Mouse (Mus musculus): ENCODE results near the gene Tmem145. TPM values are rescaled to one million over a fixed set of nuclear protein-coding genes. Genes with fewer than 3 reads are reported as not detected.

The Tmem145 gene
- polyA plus RNA-seq, 1 experiment, result 167 TPM

GRCm38 (mm10) chr7:25339329-25339728 lies 33.4 kb downstream of the Tmem145 start:
- no peak for DNase-seq (ENCODE audit: low read depth)
- no peak for TF ChIP-seq CTCF (IDR thresholded peaks at IDR 0.05; ENCODE audit: borderline replicate concordance, extremely low read depth, insufficient read depth, insufficient read length)
- TF ChIP-seq POLR2A (IDR thresholded peaks at IDR 0.05; ENCODE audit: borderline replicate concordance, extremely low read depth, insufficient read depth, insufficient read length, poor library complexity, severe bottlenecking), result no peak

DNA sequence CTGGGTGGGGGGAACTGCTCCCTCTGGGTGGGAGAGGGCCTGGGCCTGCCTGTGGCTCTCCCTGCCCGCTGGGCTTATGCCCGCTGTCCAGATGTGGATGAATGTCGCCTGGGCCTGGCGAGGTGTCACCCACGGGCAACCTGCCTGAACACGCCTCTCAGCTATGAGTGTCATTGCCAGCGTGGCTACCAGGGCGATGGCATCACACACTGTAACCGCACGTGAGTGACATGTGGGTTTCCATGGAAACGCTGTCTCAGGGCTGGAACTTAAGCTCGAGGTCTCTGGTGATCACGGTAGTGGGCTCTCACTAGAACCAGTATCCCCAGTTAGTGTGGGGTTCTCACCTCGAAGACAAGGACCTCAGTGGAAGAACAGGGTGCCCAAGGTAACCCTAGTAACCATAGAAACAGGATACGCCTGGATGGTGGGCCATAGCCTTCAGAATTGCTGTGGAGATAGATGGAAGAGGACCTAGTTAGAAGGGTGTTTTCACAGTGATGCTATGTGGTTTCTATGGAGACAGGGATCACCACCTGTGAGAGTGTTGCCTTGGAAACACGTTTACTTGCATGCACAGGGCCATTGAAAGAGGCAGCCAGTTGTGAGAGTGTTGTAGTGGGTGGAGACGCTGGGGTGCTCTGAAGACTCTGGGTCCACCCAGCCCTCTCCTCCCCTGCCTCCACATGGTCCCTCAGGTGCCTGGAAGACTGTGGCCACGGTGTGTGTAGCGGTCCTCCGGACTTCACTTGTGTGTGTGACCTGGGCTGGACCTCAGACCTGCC lies 35.3 kb downstream of the Tmem145 start:
- TF ChIP-seq POLR2A (IDR thresholded peaks at IDR 0.05; ENCODE audit: borderline replicate concordance, extremely low read depth, insufficient read depth, insufficient read length, poor library complexity, severe bottlenecking), result no peak
- DNase-seq (ENCODE audit: low read depth), result peak; percentile 67

GRCm38 (mm10) chr7:25348861-25349260 lies 43.0 kb downstream of the Tmem145 start:
- DNase-seq (ENCODE audit: low read depth), result no peak
- TF ChIP-seq CTCF (IDR thresholded peaks at IDR 0.05; ENCODE audit: borderline replicate concordance, extremely low read depth, insufficient read depth, insufficient read length), result no peak
- no peak for TF ChIP-seq POLR2A (IDR thresholded peaks at IDR 0.05; ENCODE audit: borderline replicate concordance, extremely low read depth, insufficient read depth, insufficient read length, poor library complexity, severe bottlenecking)

- TF ChIP-seq POLR2A (IDR thresholded peaks at IDR 0.05; ENCODE audit: borderline replicate concordance, extremely low read depth, insufficient read depth, insufficient read length, poor library complexity, severe bottlenecking), result no peak
- no peak for TF ChIP-seq CTCF (IDR thresholded peaks at IDR 0.05; ENCODE audit: borderline replicate concordance, extremely low read depth, insufficient read depth, insufficient read length)
- DNase-seq (ENCODE audit: low read depth), result peak; percentile 63
Observed at GRCm38 (mm10) chr7:25358721-25359206, 52.9 kb downstream of the Tmem145 start.

DNA sequence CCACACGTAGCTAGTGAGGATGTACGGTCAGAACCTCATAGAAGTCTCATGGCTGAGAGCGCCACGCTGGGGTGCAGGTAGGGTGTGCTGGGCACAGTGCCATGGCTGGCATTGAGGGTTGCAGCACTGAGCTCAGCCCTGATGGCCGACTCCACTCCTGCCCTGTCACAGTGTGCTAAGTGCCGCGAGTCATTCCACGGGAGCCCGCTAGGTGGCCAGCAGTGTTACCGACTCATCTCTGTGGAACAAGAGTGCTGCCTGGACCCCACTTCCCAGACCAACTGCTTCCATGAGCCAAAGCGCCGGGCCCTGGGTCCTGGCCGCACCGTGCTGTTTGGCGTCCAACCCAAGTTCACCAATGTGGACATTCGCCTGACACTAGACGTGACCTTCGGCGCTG lies 57.2 kb downstream of the Tmem145 start:
- DNase-seq (ENCODE audit: low read depth), result no peak
- peak; percentile 43; the same call in 1 of the 2 replicates for TF ChIP-seq CTCF (IDR thresholded peaks at IDR 0.05; ENCODE audit: borderline replicate concordance, extremely low read depth, insufficient read depth, insufficient read length)
- no peak for TF ChIP-seq POLR2A (IDR thresholded peaks at IDR 0.05; ENCODE audit: borderline replicate concordance, extremely low read depth, insufficient read depth, insufficient read length, poor library complexity, severe bottlenecking)

DNA sequence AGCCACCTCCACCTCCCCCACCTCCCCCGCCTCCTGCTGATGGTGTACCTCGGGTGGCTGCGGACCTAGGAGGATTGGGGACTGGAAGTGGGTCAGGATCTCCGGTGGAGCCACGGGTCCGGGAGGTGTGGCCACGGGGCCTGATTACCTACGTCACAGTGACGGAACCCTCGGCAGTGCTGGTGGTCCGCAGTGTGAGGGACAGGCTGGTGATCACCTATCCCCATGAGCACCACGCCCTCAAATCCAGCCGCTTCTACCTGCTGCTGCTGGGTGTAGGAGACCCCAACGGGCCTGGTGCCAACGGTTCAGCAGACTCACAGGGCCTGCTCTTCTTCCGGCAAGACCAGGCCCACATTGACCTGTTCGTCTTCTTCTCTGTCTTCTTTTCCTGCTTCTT lies 57.7 kb downstream of the Tmem145 start:
- TF ChIP-seq POLR2A (IDR thresholded peaks at IDR 0.05; ENCODE audit: borderline replicate concordance, extremely low read depth, insufficient read depth, insufficient read length, poor library complexity, severe bottlenecking), result no peak
- TF ChIP-seq CTCF (IDR thresholded peaks at IDR 0.05; ENCODE audit: borderline replicate concordance, extremely low read depth, insufficient read depth, insufficient read length), result no peak
- no peak for DNase-seq (ENCODE audit: low read depth)

Other genes starting within 250 kb of the Tmem145 start
- gene Grik5, start 233.8 kb upstream of the Tmem145 start, polyA plus RNA-seq (2012; rRNA removed), result 155 and 186 TPM in 2 replicates
- gene Zfp574, start 233.5 kb upstream of the Tmem145 start, polyA plus RNA-seq (2012; rRNA removed), result 45.4 and 46.2 TPM in 2 replicates
- gene Pou2f2, start 126.4 kb upstream of the Tmem145 start, polyA plus RNA-seq (2012; rRNA removed), result 44.6 and 57.5 TPM in 2 replicates
- gene Dedd2, start 85.5 kb upstream of the Tmem145 start, polyA plus RNA-seq (2012; rRNA removed), result 19.1 and 19.7 TPM in 2 replicates
- gene Zfp526, start 84.7 kb upstream of the Tmem145 start, polyA plus RNA-seq (2012; rRNA removed), result 9.0 and 10.0 TPM in 2 replicates
- 224 and 265 TPM in 2 replicates for gene Gsk3a, start 68.3 kb upstream of the Tmem145 start, polyA plus RNA-seq (2012; rRNA removed)
- 20.2 and 28.4 TPM in 2 replicates for gene Erf, start 55.3 kb upstream of the Tmem145 start, polyA plus RNA-seq (2012; rRNA removed)
- 107 and 149 TPM in 2 replicates for gene Cic, start 38.4 kb upstream of the Tmem145 start, polyA plus RNA-seq (2012; rRNA removed)
- gene Pafah1b3, start 8.1 kb upstream of the Tmem145 start, polyA plus RNA-seq (2012; rRNA removed), result 640 and 871 TPM in 2 replicates
- gene Prr19, start 4.7 kb upstream of the Tmem145 start, polyA plus RNA-seq (2012; rRNA removed), result 2.8 and 2.9 TPM in 2 replicates
- gene Megf8, start 11.1 kb downstream of the Tmem145 start, polyA plus RNA-seq (2012; rRNA removed), result 53.0 and 60.7 TPM in 2 replicates
- 1.2 TPM in 1 of 2 replicates, not detected in the other for gene Cnfn, start 63.6 kb downstream of the Tmem145 start, polyA plus RNA-seq (2012; rRNA removed)
- 12.0 and 13.0 TPM in 2 replicates for gene Lipe, start 92.6 kb downstream of the Tmem145 start, polyA plus RNA-seq (2012; rRNA removed)
- gene Cxcl17, start 106.8 kb downstream of the Tmem145 start, polyA plus RNA-seq (2012; rRNA removed), result not detected in 2 replicates
- 0.87 and 1.1 TPM in 2 replicates for gene Ceacam1, start 171.5 kb downstream of the Tmem145 start, polyA plus RNA-seq (2012; rRNA removed)
- gene Ceacam2, start 233.8 kb downstream of the Tmem145 start, polyA plus RNA-seq (2012; rRNA removed), result not detected in 2 replicates

Data from brain, embryonic 14.5 days (tissue).